Mouse (Mus musculus): ENCODE results near the gene Trir. TPM values are rescaled to one million over a fixed set of nuclear protein-coding genes. Genes with fewer than 3 reads are reported as not detected.

The Trir gene
- total RNA-seq, 4 experiments from 2014 or later: 134 to 159 (median 155) TPM

DNA sequence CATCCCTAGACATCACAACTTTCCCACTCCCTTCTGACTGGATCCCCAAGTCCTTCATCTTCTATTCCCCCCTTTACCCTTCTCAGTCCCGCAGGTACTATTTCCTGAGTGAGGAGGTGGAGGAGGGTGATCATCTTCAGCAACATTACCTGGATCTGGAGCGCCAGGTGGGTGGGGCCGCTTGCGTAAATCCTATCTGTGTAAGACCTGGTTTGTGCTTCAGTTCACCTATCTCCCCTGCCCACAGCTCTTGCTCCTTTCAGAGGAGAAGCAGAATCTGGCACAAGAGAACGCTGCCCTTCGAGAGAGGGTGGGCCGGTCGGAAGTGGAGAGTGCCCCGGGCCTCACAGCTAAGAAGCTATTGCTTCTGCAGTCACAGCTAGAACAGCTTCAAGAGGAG, 32.2 kb upstream of the Trir start:
- DNase-seq: no peak

DNA sequence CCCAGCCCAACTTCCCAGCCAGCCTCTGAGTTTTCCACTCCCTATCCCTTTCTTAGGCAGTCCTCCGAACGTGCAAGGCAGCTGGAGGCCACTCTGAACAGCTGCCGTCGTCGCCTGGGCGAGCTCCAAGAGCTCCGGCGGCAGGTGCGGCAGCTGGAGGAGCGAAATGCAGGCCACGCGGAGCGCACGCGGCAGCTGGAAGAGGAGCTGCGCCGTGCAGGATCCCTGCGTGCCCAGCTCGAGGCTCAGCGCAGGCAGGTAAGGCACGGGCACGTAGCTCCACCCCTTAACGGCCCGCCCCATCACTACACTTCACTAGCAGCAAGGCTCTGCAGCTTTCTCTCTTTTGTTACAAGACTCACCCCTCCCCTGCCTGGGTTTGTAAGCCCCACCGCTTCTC, 30.9 kb upstream of the Trir start:
- no peak for DNase-seq

DNA sequence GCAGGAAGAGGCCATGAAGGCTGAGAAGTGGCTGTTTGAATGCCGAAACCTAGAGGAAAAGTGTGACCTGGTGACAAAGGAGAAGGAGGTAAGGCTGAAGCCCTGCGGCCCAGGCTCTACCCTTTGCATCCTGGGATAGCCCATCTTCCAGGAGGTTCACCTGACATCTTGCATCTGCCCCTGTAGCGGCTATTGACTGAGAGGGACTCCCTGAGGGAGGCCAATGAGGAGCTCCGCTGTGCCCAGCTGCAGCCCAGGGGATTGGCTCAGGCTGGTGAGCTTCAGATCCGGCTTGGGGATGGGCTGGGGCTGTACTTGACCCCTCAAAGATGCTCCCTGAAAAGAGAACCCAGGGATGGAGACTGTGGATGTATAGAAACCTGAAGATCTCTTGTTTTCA, 29.6 kb upstream of the Trir start:
- no peak for DNase-seq

DNA sequence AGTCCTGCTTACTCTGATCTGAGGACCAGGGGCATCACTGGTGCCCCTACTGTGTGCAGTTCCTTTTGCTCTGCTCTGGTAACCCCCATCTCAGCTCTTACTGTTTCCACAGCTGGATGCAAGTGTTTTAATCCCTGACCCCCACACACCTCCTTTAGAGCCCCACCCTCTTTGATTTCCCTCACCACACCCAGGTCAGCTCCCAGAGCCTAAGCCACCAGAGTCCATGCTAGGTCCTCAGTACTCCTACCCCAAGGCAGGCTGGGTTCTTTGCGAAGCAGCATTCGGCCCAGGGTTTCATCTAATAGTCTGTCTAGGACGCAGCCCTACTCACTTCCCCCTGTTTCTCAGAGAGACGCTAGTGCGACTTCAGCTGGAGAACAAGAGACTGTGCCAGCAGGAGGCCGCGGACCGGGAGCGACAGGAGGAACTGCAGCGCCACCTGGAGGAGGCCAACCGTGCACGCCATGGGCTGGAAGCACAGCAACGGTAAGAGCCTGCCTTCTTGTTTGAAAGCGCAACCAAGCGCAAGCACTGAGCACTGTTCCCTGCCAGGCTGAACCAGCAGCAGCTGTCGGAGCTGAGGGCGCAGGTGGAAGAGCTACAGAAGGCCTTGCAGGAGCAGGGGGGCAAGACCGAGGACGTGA, 28.9 kb upstream of the Trir start:
- peak; percentile 80 for DNase-seq

DNA sequence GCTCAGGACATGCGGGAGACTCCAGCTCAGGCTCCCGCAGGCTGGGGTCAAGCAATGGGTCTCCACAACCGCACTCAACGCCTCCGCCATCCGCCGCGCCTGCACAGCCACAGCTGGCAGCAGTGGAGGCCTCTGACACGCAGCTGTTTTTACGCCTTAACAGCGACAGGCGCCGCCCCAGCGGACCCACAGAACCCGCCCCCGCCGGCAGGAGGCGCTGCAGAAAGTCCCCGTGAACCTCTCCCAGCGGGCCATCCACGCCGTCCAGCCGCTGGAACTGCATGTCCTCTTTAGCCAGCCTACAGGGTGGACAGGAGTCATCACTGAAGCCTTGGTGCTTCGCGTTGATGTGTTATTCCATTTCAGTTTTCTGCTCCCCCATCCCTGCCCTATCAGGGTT, 18.9 kb upstream of the Trir start:
- DNase-seq: no peak

DNA sequence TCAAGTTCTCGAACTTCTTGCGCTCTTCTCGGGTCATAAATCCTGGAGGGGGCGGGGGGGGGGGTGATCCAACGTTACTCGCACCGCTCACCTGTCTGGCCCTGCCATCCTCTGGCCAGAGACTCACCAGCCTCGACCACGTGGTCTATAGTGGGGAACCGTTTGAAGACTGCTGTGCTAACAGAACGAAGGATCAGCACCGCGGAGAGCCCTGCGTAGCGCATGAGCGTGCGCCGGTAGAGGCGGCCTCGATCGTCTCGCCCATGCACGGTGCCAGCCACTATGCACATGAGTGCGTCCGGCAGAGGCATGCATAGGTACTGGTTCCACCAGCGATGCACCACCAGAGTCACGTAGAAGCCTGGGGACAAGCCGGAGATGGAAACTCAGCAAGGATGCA, 15.4 kb upstream of the Trir start:
- no peak for DNase-seq

DNA sequence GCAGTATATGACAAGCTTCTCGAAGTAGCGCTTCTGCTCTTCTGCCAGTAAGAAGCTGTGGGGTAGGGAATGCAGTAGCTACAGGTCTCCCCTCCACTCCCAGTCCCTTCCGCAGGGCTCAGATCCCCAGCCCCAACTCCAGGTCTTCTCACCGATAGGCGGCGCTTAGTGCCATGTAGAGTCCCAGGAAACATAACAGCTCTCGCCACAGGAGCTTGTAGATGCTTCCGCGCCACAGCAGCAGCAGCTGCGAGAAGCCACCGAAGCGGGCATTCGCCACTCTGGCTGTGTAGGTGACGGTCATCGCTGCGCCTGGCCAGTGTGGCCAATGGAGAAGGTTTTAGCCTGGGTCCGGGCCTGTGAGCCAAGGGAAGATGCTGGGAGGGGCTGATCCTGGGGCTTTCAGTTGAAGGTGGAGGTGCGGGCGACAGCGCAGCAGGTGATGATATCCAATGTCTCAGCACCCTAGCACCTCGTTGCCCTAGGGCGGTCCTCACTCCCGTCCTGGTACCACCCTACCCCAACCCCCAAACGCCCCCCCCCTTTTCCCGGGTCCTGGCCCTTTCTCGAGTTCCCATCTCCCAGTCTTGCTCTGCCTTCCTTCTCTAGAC, 13.3 kb upstream of the Trir start:
- no peak for DNase-seq

DNA sequence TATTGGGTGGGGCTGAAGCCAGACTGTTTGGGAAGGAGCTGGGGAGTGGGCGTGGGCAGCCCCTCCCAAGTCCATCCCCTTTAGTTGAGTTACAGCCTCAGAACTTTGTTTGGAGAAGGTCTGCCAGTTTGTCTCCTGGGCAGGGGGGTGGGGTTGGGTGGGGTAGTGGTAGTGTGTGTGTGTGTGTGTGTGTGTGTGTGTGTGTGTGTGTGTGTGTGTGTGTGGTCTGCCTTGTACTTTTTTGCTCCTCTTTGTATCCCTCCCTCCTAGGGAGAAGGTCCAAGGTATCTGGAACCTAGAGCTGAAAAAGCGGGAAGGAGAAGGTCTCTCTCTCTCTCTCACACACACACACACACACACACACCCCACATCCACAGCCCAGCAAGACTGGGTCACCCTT, 12.2 kb upstream of the Trir start, which contains the start of gene Best2:
Best2 (minus strand) TSS at position 101 of the 400 bp plus-strand sequence.
- no peak for DNase-seq

DNA sequence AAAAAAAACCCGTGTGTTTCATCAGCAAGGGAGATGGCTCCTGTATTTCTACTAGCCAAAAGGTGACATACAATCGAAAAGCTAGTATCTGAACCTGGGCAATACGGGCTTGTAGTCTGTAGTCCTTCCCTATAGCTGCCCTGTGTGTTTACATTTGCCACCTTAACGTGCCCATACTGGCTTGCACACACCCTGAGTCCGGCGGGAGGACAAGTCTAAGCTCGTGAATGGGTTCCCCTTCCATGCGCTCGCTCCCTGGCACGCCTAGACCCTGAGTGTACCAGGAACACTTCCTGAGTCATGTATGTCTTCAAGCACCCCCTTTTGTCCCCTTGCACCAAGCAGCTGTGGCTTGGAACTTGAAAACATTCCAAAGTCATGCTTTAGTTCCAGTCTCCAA, 9.9 kb upstream of the Trir start:
- DNase-seq: no peak

DNA sequence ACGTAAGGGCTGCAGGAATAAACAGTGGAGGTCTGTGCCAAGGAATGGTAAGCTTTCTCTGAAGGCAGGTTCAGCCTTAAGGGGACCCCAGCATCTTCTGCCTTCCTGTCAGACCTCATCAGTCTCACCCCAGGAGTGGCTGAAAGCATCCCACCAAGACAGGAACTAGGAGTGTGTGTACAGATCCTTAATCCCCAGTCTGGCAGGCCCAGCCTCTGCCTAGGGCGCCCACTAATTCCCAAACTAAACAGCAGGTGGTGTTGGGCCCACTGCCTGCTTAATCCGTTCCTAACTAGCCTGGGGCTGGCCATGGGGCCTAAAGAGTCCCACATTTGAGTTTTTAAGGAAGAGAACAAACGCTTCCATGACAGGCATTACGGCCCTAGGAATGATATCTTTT, 9.4 kb upstream of the Trir start:
- no peak for DNase-seq

DNA sequence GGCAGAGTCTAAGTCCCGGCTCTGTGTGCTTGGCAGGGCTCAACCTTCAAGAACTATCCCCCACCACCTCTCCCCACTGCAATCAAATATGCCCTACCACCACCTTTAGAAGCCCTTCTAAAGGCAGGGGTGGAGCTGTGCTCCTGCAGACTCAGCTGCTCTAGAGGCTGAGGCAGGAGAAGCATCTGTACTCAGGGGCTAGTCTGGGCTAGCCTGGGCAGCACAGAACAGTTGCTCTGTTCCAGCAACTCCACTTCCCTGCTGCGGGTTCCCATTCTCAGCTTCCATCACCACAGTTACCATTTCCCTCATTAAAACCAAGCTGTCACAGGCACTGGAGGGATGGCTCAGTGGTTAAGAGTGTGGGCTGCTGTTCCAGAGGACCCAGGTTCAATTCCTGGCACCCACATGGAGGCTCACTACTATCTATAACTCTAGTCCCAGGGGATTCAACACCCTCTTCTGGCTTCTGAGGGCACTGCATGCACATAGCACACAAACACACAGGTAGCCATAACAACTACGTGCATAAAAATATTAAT, 5.0 kb upstream of the Trir start:
- DNase-seq: no peak

DNA sequence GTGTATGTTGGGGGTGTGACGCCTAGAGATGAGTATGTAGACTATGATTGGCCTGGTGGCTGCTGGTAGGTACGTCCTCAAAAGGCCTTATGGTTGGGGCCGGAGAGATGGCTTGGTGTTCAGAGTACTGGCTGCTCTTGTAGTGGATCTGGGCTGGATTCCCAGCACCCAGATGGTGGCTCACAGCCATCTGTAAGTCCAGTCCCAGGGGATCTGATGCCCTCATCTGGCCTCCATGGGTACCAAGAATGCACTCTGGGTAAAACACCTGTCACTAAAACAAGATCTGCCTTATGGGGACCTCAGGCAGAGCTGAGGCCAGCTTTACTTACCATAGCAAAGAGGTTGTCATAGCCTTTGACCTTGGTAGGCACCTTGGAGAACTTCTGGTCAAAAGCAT, 2.8 kb upstream of the Trir start:
- no peak for DNase-seq

DNA sequence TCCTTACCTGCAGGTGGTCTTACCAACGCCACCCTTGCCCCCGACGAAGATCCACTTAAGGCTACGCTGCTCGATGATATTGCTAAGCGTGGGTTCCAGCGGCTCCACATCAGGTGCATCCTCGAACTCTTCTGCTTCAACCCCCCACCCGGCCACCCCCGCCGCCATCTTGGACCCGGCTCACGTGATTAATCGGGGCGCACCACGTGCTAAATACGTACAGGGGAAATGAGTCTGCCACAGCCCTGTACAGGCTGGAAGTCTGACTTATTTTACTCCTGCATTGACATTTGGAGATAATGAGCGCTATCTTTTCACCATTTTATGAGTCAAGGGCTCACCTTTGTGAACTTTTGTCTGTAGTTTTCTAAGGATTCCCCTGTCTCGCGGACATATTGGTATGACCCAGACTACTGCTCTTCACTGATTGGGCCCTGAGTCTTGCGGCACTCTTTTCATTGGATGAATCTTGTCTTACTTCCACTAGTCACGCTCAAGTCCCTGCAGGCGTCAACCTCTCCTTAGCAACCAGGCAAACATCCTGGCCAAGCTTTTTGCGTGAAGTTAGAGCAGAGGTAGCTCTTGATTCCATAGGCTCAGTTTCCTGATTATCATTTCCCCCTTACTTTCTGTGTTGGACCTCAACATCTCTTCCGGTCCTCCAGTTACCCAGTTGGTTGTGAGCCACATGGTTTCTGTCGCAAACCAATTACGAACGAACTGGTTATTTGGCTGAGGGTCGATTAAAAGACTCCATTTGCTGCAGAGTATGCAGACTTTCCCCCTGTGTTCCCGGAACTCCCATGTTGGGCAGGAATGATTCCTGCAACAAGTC, 1.3 kb upstream of the Trir start, which contains the start of gene Asna1:
Asna1 (minus strand) TSS at position 184 of the 835 bp plus-strand sequence.
- DNase-seq: peak; percentile 84

DNA sequence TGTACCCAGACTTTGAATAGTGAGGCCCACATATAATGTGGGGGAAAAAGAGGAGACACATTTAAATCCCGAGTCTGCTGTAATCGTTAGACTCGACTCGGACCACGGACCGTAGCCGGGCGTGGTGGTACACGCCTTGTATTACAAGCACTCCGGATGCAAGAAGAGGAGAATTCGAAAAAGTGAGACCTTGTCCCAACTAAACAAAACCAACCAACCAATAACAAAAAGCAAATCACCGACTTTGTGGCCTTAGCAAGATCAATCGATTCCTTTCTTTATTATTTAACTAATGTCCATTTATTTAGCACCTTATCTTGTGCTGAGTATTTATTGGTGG, 863 bp downstream of the Trir start:
- no peak for DNase-seq

DNA sequence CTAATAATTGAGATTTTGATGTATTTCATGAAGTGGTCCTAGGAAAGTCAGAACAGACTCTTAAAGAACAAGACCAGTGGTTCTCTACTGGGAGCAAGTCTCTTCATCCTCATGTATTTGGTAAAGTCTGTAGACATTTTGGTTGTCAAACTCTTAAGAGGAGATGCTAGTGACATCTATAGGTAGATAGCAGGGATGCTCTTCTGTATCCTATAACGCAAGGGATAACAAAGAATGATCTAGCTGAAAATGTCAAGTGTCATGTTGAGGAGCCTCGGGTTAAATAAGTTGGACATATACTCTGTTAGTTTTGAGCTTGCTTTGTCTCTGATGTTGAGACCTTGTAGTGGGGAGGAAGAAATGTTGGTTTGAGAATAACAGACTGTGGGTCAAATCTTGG, 1.3 kb downstream of the Trir start:
- no peak for DNase-seq

DNA sequence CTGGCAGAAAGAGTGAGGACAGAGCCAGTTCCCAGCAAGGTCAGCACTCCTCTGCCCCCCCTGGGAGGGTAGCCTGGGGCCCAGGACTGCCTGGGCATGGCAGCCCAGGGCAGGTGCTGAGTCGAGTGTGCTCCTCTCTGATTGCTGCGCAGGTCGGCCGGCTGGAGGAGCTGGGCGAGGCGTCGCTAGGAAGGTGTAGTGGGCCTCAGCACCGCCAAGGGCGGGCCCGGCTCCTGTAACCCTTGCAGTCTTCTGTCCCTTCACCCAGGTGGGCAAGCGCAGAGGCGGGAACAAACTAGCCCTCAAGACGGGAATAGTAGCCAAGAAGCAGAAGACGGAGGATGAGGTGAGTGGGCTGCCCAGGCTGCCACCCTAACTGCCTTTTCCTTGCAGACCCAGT, 2.6 kb downstream of the Trir start:
- no peak for DNase-seq

DNA sequence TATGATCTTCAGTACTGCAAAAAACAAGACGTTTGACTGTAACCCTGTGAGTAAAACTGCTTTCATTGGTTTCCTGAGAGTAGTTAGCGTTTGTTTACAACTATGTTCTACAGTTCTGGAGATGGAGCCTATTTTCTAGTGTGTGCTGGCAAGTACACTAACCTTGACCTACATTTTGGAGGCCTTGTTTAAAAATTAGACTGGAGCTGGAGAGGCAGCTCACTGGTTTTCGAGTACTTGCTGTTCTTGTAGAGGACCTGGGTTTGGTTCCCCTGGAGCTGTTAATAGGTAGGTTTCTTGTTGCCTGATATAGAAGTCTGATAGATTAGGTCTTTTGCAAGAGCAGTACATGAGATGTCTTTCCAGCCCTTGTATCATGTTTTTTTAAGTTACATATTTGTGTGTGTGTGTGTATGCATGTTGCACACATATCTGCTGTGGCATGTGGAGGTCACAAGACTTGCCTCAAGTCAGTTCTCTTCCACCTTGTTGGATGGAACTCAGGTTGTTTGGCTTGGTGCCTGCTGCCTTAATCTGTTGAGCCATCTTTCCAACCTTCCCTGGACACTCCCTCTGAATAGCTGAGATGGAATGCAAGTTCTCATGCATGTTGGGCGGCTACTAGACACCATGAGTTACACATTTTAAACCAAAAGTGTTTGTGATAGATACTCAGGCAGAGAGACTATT, 6.1 kb downstream of the Trir start:
- DNase-seq: no peak

DNA sequence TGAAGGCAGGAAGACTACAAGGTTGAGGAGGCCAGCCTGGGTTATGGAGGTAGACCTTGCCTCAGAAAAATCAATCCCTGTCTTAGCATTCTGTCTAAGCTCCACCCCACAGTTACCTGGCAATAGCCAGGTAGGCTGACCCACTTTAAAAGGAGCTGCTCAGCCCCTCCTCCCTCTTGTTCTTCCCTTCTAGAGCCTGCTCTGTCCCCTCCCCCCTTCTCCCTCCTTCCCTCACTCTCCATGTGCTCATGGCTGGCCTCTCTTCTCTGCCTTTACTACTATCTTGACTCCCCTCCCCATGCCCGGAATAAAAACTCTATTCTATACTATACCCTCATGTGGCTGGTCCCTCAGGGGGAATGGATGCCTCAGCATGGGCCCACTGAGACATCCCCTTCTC, 7.2 kb downstream of the Trir start:
- DNase-seq: no peak

DNA sequence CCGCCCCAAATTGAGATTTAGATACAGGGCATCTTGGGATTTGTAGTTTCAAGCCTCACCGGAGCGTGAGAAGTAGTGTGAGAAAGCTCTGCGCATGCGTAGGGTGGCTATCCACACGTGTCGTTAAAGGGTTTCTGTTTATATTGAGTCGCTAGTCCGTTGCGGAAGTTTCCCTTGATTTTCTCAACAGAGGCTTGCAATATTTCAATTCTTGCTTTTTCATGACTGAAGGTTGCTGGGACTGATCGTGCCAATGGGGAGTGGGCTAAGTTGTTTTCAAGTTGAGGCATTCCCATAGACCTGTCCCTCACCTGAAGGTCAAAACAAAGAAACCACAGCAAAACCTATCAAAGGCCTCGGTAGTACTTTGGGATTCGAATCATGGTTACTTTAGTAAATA, 8.1 kb downstream of the Trir start:
- peak; percentile 71 for DNase-seq

DNA sequence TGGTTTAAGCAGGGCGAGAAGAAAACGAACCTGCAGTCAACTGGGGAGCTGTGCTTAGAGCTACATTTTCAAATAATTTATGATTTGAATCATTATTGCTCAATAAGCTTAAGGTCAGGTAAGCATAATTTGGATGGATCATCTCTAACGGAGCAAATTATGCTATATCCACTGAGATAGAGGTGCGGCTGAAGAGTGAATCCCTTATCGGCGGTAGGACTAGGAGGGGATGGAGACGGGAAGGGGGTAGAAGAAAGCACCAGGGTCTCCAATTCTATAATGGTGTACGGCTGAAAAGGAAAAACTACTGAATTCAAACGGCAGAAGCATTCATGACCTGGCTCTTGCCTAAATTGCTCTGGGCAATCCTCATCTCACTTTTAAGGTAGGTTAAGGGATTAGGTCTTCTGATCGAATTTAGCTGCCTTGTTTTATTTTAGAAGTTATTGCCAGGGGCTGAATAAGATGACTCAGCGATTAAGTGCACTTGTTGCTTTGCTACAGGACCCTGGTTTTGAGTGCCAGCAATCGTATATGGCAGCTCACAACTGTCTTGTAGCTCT, 8.6 kb downstream of the Trir start:
- no peak for DNase-seq

DNA sequence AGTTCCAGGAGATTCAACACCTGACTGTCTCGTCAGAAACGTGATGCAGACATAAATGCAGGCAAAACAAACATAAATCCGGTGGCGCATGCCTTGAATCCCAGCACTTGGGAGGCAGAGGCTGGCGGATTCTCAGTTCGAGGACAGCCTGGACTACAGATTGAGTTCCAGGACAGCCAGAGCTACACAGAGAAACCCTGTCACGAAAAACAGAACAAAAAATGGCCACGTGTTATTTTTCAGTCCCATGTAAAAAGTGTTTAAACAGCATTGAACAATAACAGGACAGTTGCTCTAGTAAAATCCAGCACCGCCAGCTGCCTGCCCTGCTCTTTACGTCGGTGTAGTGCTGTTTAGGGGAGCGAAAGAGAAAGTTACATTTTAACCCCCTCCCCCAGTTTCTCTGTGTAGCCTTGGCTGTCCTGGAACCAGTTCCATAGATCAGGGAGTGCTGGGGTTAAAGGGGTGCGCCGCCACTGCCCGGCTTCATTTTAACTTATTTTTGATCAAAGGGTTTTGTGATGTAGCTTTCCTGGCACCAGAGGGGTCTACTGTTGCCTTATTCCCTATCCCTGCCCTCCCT, 9.2 kb downstream of the Trir start:
- DNase-seq: no peak

DNA sequence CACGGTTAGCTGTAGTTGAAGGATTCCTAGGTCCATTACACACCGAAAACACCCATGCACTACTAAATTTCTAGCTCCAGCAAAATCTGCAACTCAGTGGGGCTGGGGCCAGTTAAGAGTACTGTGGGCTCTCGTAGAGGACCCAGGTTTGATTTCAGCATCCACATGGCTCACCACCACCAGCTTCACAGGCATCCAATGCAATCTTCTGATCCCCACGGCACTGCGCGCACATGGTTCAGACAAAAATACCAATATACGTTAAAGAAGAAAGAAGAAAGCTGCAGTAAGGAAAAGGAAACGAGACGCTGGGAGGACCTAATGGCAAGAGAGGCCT, 9.7 kb downstream of the Trir start:
- DNase-seq: no peak
